Mouse (Mus musculus): ENCODE data around the gene Fxyd3. TPM values are rescaled to one million over a fixed set of nuclear protein-coding genes. Genes with fewer than 3 reads are reported as not detected.

The Fxyd3 gene
- polyA plus RNA-seq, 1 experiment from 2014 or later: 1.1 TPM

DNA sequence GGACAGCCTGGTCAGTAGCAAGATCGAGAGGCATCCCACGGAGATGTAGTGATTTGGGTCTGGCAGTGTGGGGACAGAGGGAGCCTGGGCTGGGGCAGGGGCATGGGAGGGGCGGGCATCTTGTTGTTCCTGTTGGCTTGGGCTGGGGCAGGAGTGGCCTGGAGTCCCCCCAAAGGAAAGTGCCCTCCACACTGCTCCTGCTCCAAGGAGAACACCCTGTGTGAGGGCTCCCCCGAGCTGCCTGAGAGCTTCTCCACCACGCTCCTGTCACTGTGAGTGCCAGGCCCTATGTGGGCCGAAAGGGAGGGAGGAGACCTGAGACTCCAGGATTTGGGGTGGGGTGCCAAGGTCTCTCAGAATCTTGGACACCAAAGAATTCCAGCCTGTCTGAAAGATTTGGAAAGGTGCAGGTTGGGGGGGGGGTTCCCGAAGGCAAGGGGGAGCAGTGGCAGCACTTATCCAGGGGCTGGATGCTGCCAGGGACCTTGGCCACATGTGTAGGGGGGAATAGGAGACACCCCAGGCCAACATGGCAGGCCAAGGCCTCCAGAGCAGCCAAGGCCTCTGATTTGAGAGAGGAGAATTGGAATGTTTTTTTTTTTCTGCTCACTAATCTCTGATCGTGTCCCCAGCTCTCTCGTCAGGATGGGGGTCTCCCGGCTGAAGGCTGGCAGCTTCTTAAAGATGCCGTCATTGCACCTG is 16.4 kb downstream of the Fxyd3 start:
- Histone ChIP-seq H3K9me3 (no peaks in the 10 kb centered on the region), H3K27me3 (peaks cover 11% of the 10 kb centered on the region; the same call in 1 of the 2 replicates), H3K9ac (no peak overlapping the region), H3K4me1 (peaks cover 11% of the 10 kb centered on the region), H3K36me3 (replicated peaks) (no peaks in the 10 kb centered on the region), H3K4me2 (no peak overlapping the region), H3K4me3 (replicated peaks) (no peak overlapping the region), H3K27ac (no peak overlapping the region)
- 60% methylated on average over 10 of the region's 11 CpGs for WGBS
- ATAC-seq (ENCODE audit: low FRiP score): no peak

DNA sequence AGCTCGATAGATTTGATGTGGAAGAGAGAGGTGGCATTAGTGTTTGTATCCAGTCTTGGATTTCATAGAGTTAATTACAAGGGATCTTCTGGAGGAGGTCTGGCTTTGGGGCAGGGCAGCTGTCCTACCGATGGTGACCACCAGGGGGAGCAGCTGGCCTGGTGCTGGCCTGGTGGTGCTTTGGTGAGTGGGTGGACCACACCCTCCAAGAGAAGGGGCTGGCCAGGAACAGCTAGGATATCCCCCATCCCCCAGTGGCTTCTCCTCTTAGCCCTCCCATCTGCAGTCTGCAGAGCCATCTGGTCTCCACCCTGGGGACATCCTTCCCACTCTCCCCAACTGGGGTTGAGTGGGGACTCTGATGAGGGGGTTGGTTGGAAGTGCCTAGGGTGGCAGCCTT is 17.4 kb downstream of the Fxyd3 start, which contains the start of gene Lgi4:
Gene Lgi4, plus strand, starts transcription at position 235 of the 400 bp plus-strand sequence.
- H3K4me2 ChIP-seq: no peak within 1 kb of the TSS
- peak; percentile 79 for ATAC-seq (ENCODE audit: low FRiP score)
- H3K27ac ChIP-seq: no peak within 1 kb of the TSS
- H3K27me3 ChIP-seq: peaks cover 21% of the 10 kb centered on the region
- no peaks in the 10 kb centered on the region for H3K36me3 ChIP-seq (replicated peaks)
- no peaks in the 10 kb centered on the region for H3K9me3 ChIP-seq
- no peak within 1 kb of the TSS for H3K4me3 ChIP-seq (replicated peaks)
- H3K4me1 ChIP-seq: peaks cover 16% of the 10 kb centered on the region
- no peak within 1 kb of the TSS for H3K9ac ChIP-seq
- WGBS: 6% methylated on average over 2 of the region's 2 CpGs

DNA sequence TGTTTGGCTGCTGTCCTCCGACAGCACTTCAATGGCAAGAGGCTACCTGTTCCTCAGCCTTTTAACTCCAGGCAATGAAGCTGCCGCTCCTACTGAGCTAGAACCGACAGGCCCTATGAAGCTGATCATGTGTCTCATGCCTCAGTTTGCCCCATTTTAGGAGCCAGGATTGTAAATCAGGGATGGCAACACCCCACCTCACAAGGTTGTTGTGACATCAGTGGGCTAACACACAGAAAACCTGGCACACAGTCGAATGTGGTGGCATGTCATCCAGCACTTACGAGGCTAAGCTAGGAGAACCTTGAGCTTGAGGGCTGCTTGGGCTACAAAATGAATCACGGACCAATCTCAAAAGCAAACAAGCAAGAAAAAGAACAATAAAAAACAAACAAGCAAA is 18.3 kb downstream of the Fxyd3 start:
- ATAC-seq (ENCODE audit: low FRiP score): no peak
- 81% methylated on average over 6 of the region's 6 CpGs for WGBS
- H3K9ac ChIP-seq: no peak overlapping the region
- no peak overlapping the region for H3K27ac ChIP-seq
- no peaks in the 10 kb centered on the region for H3K9me3 ChIP-seq
- peaks cover 30% of the 10 kb centered on the region for H3K27me3 ChIP-seq
- H3K4me3 ChIP-seq (replicated peaks): no peak overlapping the region
- H3K4me2 ChIP-seq: no peak overlapping the region
- H3K4me1 ChIP-seq: peaks cover 16% of the 10 kb centered on the region
- H3K36me3 ChIP-seq (replicated peaks): no peaks in the 10 kb centered on the region

DNA sequence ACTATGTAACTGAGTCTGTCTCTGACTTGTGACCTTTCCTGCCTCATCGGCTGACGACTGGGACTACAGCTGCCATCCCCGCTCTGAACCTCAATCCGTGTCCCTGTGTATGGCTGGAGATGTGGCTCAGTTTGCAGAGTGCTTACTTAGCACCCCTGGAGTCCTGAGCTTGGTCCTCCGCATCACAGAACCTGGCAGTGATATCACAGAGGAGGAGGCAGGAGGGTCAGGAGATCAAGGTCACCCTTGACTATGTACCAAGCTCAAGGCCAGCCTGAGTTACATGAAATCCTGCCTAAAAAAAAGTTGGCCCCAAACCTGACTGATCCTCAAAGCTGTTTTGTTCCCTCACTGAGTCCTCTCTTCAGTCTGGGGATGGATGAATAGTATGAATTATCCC is 18.8 kb downstream of the Fxyd3 start:
- H3K27ac ChIP-seq: no peak overlapping the region
- H3K4me2 ChIP-seq: no peak overlapping the region
- no peaks in the 10 kb centered on the region for H3K36me3 ChIP-seq (replicated peaks)
- peaks cover 21% of the 10 kb centered on the region for H3K4me1 ChIP-seq
- H3K27me3 ChIP-seq: peaks cover 35% of the 10 kb centered on the region
- H3K9me3 ChIP-seq: no peaks in the 10 kb centered on the region
- H3K9ac ChIP-seq: no peak overlapping the region
- ATAC-seq (ENCODE audit: low FRiP score): no peak
- no peak overlapping the region for H3K4me3 ChIP-seq (replicated peaks)
- 73% methylated on average over 5 of the region's 5 CpGs for WGBS

DNA sequence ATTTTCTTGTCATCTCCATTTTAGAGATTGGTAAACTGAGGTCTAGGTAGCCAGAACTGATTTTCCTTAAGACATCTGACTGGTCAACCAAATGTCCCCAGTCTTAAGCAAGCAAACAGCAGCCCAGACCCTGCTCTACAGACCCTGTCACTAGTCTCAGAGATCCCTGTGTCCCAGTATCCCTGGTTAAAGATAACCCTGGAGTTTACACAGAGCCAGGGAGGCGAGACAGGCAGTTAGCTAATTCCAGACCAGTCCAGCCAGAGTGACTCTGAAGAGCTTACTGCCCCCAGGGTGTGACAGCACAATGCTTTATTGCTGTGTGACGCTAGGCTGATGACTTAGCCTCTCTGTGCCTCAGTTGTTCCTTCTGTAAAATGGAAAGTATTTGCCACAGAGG is 19.4 kb downstream of the Fxyd3 start, which contains the start of gene Fxyd1:
Gene Fxyd1, minus strand, starts transcription at position 129 of the 400 bp plus-strand sequence.
- Histone ChIP-seq H3K27me3 (peaks cover 41% of the 10 kb centered on the region), H3K9ac (no peak within 1 kb of the TSS), H3K4me2 (no peak within 1 kb of the TSS), H3K36me3 (replicated peaks) (no peaks in the 10 kb centered on the region), H3K9me3 (no peaks in the 10 kb centered on the region), H3K27ac (no peak within 1 kb of the TSS), H3K4me3 (replicated peaks) (no peak within 1 kb of the TSS), H3K4me1 (peaks cover 28% of the 10 kb centered on the region)
- WGBS: 87% methylated on average over 2 of the region's 2 CpGs
- ATAC-seq (ENCODE audit: low FRiP score): no peak

DNA sequence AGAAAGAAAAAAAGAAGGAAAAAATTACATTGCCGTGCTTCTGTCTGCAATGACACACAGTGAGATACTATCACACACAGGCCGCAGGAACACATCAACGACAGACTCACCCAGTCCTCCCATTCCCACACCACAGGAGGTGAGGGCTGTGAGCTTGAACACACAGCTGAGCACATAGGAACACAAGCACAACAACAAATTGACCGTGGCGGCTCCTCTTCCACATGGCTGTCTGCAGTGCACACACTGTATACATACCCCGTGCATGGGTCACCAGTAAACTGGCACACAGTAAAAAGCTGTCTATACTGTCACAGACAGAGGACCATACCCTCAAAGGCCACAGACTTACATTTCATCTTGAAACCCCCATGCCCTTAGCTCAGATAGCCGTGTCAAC is 20.1 kb downstream of the Fxyd3 start:
- 78% methylated on average over 7 of the region's 7 CpGs for WGBS
- H3K36me3 ChIP-seq (replicated peaks): no peaks in the 10 kb centered on the region
- H3K27me3 ChIP-seq: peaks cover 48% of the 10 kb centered on the region
- H3K9me3 ChIP-seq: no peaks in the 10 kb centered on the region
- no peak overlapping the region for H3K9ac ChIP-seq
- H3K27ac ChIP-seq: no peak overlapping the region
- H3K4me3 ChIP-seq (replicated peaks): no peak overlapping the region
- ATAC-seq (ENCODE audit: low FRiP score): no peak
- H3K4me2 ChIP-seq: no peak overlapping the region
- H3K4me1 ChIP-seq: peaks cover 34% of the 10 kb centered on the region

DNA sequence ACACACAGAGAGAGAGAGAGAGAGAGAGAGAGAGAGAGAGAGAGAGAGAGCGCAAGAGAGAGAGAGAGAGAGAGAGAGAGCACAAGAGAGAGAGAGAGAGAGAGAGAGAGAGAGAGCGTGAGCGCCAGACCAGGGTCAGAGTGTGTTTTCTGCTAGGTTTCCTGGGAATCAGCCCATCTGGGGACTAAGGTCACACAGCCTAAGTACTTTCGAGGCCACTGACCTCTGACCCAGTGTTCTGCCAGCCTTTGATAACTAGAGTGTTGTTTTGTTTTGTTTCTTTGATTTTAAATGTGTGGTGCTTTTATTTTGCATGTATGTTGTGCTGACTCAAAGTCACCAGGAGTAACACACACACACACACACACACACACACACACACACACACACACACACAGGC is 20.6 kb downstream of the Fxyd3 start:
- Histone ChIP-seq H3K9ac (no peak overlapping the region), H3K27ac (no peak overlapping the region), H3K27me3 (peaks cover 53% of the 10 kb centered on the region), H3K4me3 (replicated peaks) (no peak overlapping the region), H3K4me1 (peaks cover 40% of the 10 kb centered on the region), H3K9me3 (no peaks in the 10 kb centered on the region), H3K4me2 (no peak overlapping the region), H3K36me3 (replicated peaks) (no peaks in the 10 kb centered on the region)
- 32% methylated on average over 3 of the region's 4 CpGs for WGBS
- no peak for ATAC-seq (ENCODE audit: low FRiP score)

DNA sequence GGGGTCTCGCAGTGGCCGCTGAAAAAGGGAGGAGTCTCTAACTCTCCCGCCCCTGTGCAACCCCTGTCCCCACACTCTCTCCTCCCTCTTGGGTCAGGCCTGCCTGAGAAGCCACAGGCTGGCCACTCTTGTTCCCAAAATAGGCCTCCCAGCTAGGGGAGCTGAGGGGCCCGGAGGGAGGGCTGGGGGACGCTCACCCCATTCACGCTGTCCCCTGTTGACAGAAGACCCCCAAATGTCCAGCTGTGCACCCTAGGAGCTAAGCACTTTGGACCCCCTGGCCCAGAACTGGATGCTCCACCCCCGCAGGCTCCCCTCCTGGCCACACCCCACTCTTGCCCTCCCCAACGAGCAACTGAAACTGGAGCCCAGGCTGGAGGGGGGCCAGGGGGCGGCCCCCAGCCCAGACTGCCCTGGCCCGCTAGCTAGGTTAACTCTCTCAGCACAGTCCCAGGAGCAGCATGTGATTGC is 21.1 kb downstream of the Fxyd3 start:
- Histone ChIP-seq H3K36me3 (replicated peaks) (no peaks in the 10 kb centered on the region), H3K4me1 (peaks cover 44% of the 10 kb centered on the region), H3K27me3 (peaks cover 58% of the 10 kb centered on the region), H3K4me2 (0 out of 2 replicates have a peak overlapping the region, but pooled peaks have one; percentile 8), H3K4me3 (replicated peaks) (no peak overlapping the region), H3K9ac (no peak overlapping the region), H3K9me3 (no peaks in the 10 kb centered on the region), H3K27ac (no peak overlapping the region)
- ATAC-seq (ENCODE audit: low FRiP score): no peak
- WGBS: 2% methylated on average over 9 of the region's 10 CpGs

DNA sequence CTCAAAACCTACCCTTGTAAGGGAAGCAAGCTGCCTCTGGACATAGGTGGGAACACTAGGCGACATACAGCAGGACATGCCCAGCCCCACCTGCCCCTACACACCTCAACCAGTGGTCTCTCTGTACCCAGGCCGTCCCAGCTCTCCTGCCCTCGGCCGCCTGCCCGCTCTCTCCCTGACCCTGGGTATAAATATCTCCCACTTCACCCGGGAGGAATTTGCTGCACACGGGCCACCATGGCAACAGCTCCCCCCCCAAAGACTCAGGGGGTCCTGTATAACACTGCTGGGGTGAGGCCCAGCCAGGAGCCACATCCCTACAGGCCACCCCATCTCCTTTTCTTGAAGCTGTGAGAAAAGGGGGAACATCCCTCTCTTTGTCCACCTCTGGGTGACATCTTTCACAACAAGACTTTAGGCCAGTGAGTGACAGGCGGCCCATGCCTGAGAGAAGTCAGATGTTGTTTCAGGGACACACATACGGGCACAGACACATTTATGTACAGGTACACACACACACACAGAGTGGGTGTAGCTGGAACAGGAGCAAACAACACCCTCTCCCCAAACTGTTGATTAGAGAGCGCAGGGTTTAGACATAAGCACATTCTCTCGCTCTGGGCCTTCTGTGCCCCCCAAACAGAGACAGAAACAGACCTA is 21.7 kb downstream of the Fxyd3 start:
- H3K36me3 ChIP-seq (replicated peaks): no peaks in the 10 kb centered on the region
- H3K4me2 ChIP-seq: no peak overlapping the region
- 0 out of 2 replicates have a peak, but pooled peaks cover 2% of the 10 kb centered on the region for H3K9me3 ChIP-seq
- H3K4me1 ChIP-seq: peaks cover 50% of the 10 kb centered on the region
- WGBS: 45% methylated on average over 11 of the region's 11 CpGs
- H3K27me3 ChIP-seq: peaks cover 64% of the 10 kb centered on the region
- H3K9ac ChIP-seq: no peak overlapping the region
- no peak overlapping the region for H3K4me3 ChIP-seq (replicated peaks)
- ATAC-seq (ENCODE audit: low FRiP score): no peak
- no peak overlapping the region for H3K27ac ChIP-seq

DNA sequence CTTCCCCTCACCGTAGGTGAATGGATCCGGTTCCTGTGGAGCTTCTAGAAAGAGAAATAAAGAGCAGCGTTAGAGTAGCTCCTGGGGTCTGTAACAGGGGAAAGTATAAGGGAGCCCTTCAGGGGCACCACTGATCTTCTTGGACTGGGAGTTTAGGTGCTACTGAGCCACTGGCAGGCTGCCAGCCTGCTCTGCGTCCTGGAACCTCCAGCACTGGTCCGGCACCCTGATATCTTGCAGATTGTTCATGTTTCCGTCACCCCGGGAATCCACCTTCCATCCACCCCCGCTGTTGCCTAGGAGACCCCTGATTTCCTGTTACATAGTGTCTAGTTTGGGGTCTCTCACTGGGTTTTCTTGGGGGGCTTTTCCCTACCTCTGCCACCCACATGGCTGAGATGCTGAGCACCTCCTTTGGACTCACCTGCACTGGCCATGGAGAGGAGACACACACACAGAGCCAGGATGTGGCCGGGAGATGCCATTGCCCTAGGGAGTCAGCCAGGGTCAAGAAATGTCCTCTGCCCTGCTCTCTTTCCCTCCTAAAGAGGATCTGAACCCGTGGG is 22.5 kb downstream of the Fxyd3 start:
- Histone ChIP-seq H3K9ac (no peak overlapping the region), H3K9me3 (0 out of 2 replicates have a peak, but pooled peaks cover 2% of the 10 kb centered on the region), H3K4me3 (replicated peaks) (no peak overlapping the region), H3K27me3 (peaks cover 72% of the 10 kb centered on the region), H3K36me3 (replicated peaks) (no peaks in the 10 kb centered on the region), H3K4me2 (no peak overlapping the region), H3K4me1 (peaks cover 52% of the 10 kb centered on the region), H3K27ac (no peak overlapping the region)
- ATAC-seq (ENCODE audit: low FRiP score): no peak
- whole genome bisulfite sequencing: 31% methylated on average over 10 of the region's 10 CpGs

DNA sequence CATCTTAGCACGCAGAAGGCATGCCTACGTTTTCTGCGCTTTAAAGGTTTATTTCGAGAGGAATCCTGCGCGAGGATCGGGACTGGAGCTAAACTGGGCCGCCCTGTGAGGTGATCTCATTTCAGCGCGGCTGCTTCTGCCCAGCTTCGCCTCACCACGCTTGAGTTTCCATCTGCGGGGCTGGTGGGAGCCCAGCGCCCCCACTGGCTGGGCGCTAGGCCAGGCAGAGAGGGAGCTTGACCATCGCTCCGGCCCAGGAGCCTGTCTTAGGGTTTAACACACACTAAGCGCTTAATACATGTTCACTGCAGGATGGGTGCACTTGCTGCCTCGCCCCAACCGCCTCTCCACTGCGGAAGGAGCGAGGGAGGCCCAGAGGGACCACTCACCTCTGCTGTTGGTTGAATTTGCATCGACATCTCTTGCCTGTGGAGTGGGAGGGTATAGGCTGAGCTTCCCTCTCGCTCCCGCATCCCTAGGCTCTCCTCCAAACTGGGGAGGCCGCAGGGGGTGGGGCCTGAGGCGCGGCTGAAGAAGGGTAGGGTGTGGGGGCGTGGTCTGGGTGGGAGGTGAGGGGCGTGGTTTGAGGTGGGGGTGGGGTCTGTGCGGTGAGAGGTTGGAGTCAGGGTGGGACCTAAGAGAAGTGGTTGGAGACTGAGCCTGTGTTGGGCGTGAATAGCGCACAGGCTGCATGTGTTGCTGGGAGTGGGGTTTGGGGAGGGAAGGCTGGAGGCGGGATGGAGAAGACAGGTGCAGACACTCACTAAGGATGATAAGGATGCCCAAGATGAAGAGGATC is 23.7 kb downstream of the Fxyd3 start:
- Histone ChIP-seq H3K4me1 (peaks cover 52% of the 10 kb centered on the region), H3K36me3 (replicated peaks) (no peaks in the 10 kb centered on the region), H3K4me3 (replicated peaks) (peak overlapping the region; percentile 25), H3K9me3 (0 out of 2 replicates have a peak, but pooled peaks cover 2% of the 10 kb centered on the region), H3K9ac (no peak overlapping the region), H3K4me2 (peak overlapping the region; percentile 36), H3K27ac (no peak overlapping the region), H3K27me3 (peaks cover 79% of the 10 kb centered on the region)
- WGBS: under 1% methylated on average over 34 of the region's 34 CpGs
- ATAC-seq (ENCODE audit: low FRiP score): no peak

DNA sequence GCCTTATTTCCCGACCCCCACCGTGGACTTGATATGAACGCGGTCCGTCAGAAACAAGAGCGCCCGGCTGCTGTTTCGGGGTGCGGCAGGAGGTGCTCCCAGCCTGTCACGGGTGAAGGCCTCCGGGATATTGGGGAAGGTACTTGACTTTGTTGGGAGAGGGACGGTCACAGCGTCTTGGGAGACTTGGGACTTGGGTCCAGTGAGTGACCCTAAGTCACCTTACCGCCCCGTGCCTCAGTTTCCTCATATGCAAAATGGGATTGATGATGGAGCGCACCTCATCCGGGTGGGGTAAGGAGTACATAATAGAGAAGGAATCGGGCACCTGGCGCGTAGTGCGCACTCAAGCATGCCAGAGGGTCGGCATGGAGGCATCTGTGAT is 24.3 kb downstream of the Fxyd3 start:
- peak overlapping the region; percentile 25 for H3K4me3 ChIP-seq (replicated peaks)
- 2% methylated on average over 22 of the region's 22 CpGs for WGBS
- peaks cover 79% of the 10 kb centered on the region for H3K27me3 ChIP-seq
- peak overlapping the region; percentile 36 for H3K4me2 ChIP-seq
- H3K9ac ChIP-seq: no peak overlapping the region
- peaks cover 52% of the 10 kb centered on the region for H3K4me1 ChIP-seq
- ATAC-seq (ENCODE audit: low FRiP score): no peak
- H3K27ac ChIP-seq: no peak overlapping the region
- no peaks in the 10 kb centered on the region for H3K36me3 ChIP-seq (replicated peaks)
- H3K9me3 ChIP-seq: 0 out of 2 replicates have a peak, but pooled peaks cover 2% of the 10 kb centered on the region

All from forebrain, embryonic 12.5 days (tissue).